Mouse (Mus musculus) embryonic fibroblast, embryonic 13.5 days (primary cell): ENCODE measurements around the gene Fbxo48.

ENCODE experiments used
- CTCF ChIP-seq: IDR thresholded peaks from 2 replicates; pipeline ENCODE4 v1.5.1; 2011; ENCODE audit warnings: mild to moderate bottlenecking, control low read depth, low read length, moderate library complexity, borderline replicate concordance; ENCODE audit not compliant: insufficient read depth
- POLR2A ChIP-seq: IDR thresholded peaks from 2 replicates; pipeline ENCODE4 v1.6.1; 2011; ENCODE audit warnings: low read depth, mild to moderate bottlenecking, control low read depth, low read length, moderate library complexity

DNA sequence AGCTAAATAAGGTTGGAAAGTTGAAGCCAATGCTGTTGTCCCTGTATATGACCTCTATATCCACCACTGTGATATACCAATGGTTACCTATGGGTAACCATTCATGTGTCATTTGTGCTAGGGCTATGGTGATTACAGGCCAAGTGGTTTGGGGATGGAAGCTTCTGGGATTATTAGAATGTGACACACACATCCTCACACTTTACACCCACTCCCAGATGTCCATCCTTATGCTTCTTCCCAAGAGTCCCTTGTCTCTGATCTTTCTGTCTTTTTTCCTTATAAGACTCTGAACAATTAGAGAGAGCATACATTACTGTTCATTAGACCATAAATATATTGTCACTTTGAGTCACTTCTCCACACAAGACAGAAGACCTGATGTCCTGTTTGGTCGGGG is 21.9 kb downstream of the Fbxo48 start:
- no peak for TF ChIP-seq POLR2A
- TF ChIP-seq CTCF, result no peak
